Mouse (Mus musculus) midbrain, embryonic 10.5 days (tissue): ENCODE measurements around the gene Gabbr1. TPM values are rescaled to one million over a fixed set of nuclear protein-coding genes. Genes with fewer than 3 reads are reported as not detected.
"Not testable (repeated sequence)": the region's sequence is repeated elsewhere in the genome, so short reads cannot be mapped to it uniquely, and the experiment has no call there.

Experiments
- DNase-seq: peaks from one replicate; pipeline ENCODE4 v3.0.0-alpha.2; 2017; ENCODE audit warnings: low spot score
- H3K27ac ChIP-seq: fragments of 300-500 bp; sonication (generic); replicated peaks from 2 replicates; pipeline ENCODE4 v1.5.1; 2016; ENCODE audit warnings: mild to moderate bottlenecking
- H3K27me3 ChIP-seq: fragments of 300-500 bp; sonication (generic); 2 replicates; pipeline ENCODE4 v1.6.1; 2016; ENCODE audit warnings: low read depth, mild to moderate bottlenecking; ENCODE audit not compliant: poor library complexity, severe bottlenecking
- H3K36me3 ChIP-seq: fragments of 300-500 bp; sonication (generic); 2 replicates; pipeline ENCODE4 v1.6.1; 2016; ENCODE audit warnings: mild to moderate bottlenecking, moderate library complexity
- H3K4me1 ChIP-seq: fragments of 300-500 bp; sonication (generic); 2 replicates; pipeline ENCODE4 v1.6.1; 2016
- H3K4me3 ChIP-seq: fragments of 300-500 bp; sonication (generic); 2 replicates; pipeline ENCODE4 v1.5.1; 2016; ENCODE audit warnings: mild to moderate bottlenecking, moderate library complexity
- H3K9me3 ChIP-seq: fragments of 300-500 bp; sonication (generic); replicated peaks from 2 replicates; pipeline ENCODE4 v1.6.1; 2016; ENCODE audit warnings: mild to moderate bottlenecking
- WGBS: fragments of 180-500 bp; shearing (Covaris S2); methylation state at CpG from one replicate; pipeline ENCODE4 v1.1.7; 2016; 5-methylcytosine and 5-hydroxymethylcytosine counted together
- polyA plus RNA-seq: library from polyadenylated mRNA; unstranded; fragments of >200 nt; fragmentation: Nextera tagmentation; extraction: Ambion mirVana; gene quantifications from 2 replicates; pipeline ENCODE4 v1.2.1, GENCODE M21; 2016

Gene Gabbr1
- polyA plus RNA-seq, 1 experiment from 2014 or later = 7.9 TPM

GRCm38 (mm10) chr17:37019242-37019641 lies 26.5 kb upstream of the Gabbr1 start:
- H3K27me3 ChIP-seq, DNase-seq, H3K9me3 ChIP-seq, H3K4me3 ChIP-seq, H3K27ac ChIP-seq, H3K36me3 ChIP-seq, H3K4me1 ChIP-seq: not testable (repeated sequence)
- 93% methylated on average over 5 of the region's 5 CpGs for WGBS

- H3K4me3 ChIP-seq = no peak within 1 kb of the TSS
- H3K4me1 ChIP-seq = peaks cover 2% of the 10 kb centered on the region; the same call in 1 of the 2 replicates
- DNase-seq = no peak
- no peaks in the 10 kb centered on the region for H3K9me3 ChIP-seq
- no peaks in the 10 kb centered on the region for H3K36me3 ChIP-seq
- H3K27me3 ChIP-seq = no peaks in the 10 kb centered on the region
- no peak within 1 kb of the TSS for H3K27ac ChIP-seq
- WGBS = 77% methylated on average over 9 of the region's 9 CpGs
These were observed 22.9 kb upstream of the Gabbr1 start, which contains the start of gene Mog for GRCm38 (mm10) chr17:37022628-37023576. Gene Mog, minus strand, starts transcription at chr17:37023398.

GRCm38 (mm10) chr17:37026425-37026824 lies 19.3 kb upstream of the Gabbr1 start:
- Histone ChIP-seq H3K9me3 (no peaks in the 10 kb centered on the region), H3K27ac (no peak overlapping the region), H3K36me3 (no peaks in the 10 kb centered on the region), H3K27me3 (no peaks in the 10 kb centered on the region), H3K4me1 (peaks cover 12% of the 10 kb centered on the region), H3K4me3 (no peak overlapping the region)
- WGBS = 82% methylated on average over 2 of the region's 2 CpGs
- no peak for DNase-seq

- no peak overlapping the region for H3K4me3 ChIP-seq
- peaks cover 12% of the 10 kb centered on the region for H3K4me1 ChIP-seq
- DNase-seq = no peak
- WGBS = 95% methylated on average over 4 of the region's 4 CpGs
- H3K36me3 ChIP-seq = no peaks in the 10 kb centered on the region
- H3K27ac ChIP-seq = peak overlapping the region; percentile 91
- H3K27me3 ChIP-seq = no peaks in the 10 kb centered on the region
- H3K9me3 ChIP-seq = no peaks in the 10 kb centered on the region
These were observed 18.3 kb upstream of the Gabbr1 start for GRCm38 (mm10) chr17:37027486-37027885.

- Histone ChIP-seq H3K36me3 (no peaks in the 10 kb centered on the region), H3K27ac (peak overlapping the region; percentile 91), H3K4me1 (peaks cover 12% of the 10 kb centered on the region), H3K9me3 (no peaks in the 10 kb centered on the region), H3K27me3 (no peaks in the 10 kb centered on the region), H3K4me3 (peak overlapping the region; percentile 54)
- DNase-seq = no peak
- 6% methylated on average over 10 of the region's 10 CpGs for WGBS
These were observed 17.6 kb upstream of the Gabbr1 start for GRCm38 (mm10) chr17:37028212-37028611.

- peak; percentile 97 for DNase-seq
- Histone ChIP-seq H3K4me3 (peak overlapping the region; percentile 54), H3K4me1 (peaks cover 12% of the 10 kb centered on the region), H3K9me3 (no peaks in the 10 kb centered on the region), H3K36me3 (no peaks in the 10 kb centered on the region), H3K27me3 (no peaks in the 10 kb centered on the region), H3K27ac (peak overlapping the region; percentile 91)
- WGBS = 0% methylated on average over 14 of the region's 14 CpGs
These were observed 17.1 kb upstream of the Gabbr1 start for GRCm38 (mm10) chr17:37028683-37029120.

GRCm38 (mm10) chr17:37029162-37029561 lies 16.6 kb upstream of the Gabbr1 start:
- no peaks in the 10 kb centered on the region for H3K36me3 ChIP-seq
- H3K4me1 ChIP-seq = peaks cover 12% of the 10 kb centered on the region
- H3K4me3 ChIP-seq = peak overlapping the region; percentile 54
- WGBS = 70% methylated on average over 8 of the region's 8 CpGs
- H3K9me3 ChIP-seq = no peaks in the 10 kb centered on the region
- no peaks in the 10 kb centered on the region for H3K27me3 ChIP-seq
- peak overlapping the region; percentile 91 for H3K27ac ChIP-seq
- DNase-seq = no peak

GRCm38 (mm10) chr17:37039127-37039894 lies 6.5 kb upstream of the Gabbr1 start:
- no peak for DNase-seq
- H3K27ac ChIP-seq = no peak overlapping the region
- no peaks in the 10 kb centered on the region for H3K4me1 ChIP-seq
- no peaks in the 10 kb centered on the region; the same call in 1 of the 2 replicates for H3K27me3 ChIP-seq
- H3K4me3 ChIP-seq = no peak overlapping the region
- WGBS = 74% methylated on average over 2 of the region's 2 CpGs
- H3K36me3 ChIP-seq = no peaks in the 10 kb centered on the region
- H3K9me3 ChIP-seq = no peaks in the 10 kb centered on the region

GRCm38 (mm10) chr17:37044651-37045244 lies 1.0 kb upstream of the Gabbr1 start:
- H3K4me1 ChIP-seq = peaks cover 40% of the 10 kb centered on the region
- peak overlapping the region; percentile 92 for H3K4me3 ChIP-seq
- peaks cover 30% of the 10 kb centered on the region for H3K27me3 ChIP-seq
- no peaks in the 10 kb centered on the region for H3K36me3 ChIP-seq
- peak overlapping the region; percentile 96 for H3K27ac ChIP-seq
- no peaks in the 10 kb centered on the region for H3K9me3 ChIP-seq
- no peak for DNase-seq
- 84% methylated on average over 7 of the region's 7 CpGs for WGBS

- whole genome bisulfite sequencing = under 1% methylated on average over 51 of the region's 58 CpGs
- H3K36me3 ChIP-seq = no peaks in the 10 kb centered on the region
- peaks cover 58% of the 10 kb centered on the region for H3K4me1 ChIP-seq
- DNase-seq = peak; percentile 76
- peak overlapping the region; percentile 96 for H3K27ac ChIP-seq
- peaks cover 32% of the 10 kb centered on the region for H3K27me3 ChIP-seq
- no peaks in the 10 kb centered on the region for H3K9me3 ChIP-seq
- peak overlapping the region; percentile 92 for H3K4me3 ChIP-seq
These were observed 746 bp downstream of the Gabbr1 start for GRCm38 (mm10) chr17:37046312-37047112.

GRCm38 (mm10) chr17:37047332-37047976 lies 1.7 kb downstream of the Gabbr1 start:
- no peak overlapping the region; the same call in 1 of the 2 replicates for H3K27ac ChIP-seq
- H3K27me3 ChIP-seq = peaks cover 32% of the 10 kb centered on the region
- no peaks in the 10 kb centered on the region for H3K36me3 ChIP-seq
- peak overlapping the region; percentile 92 for H3K4me3 ChIP-seq
- 12% methylated on average over 19 of the region's 19 CpGs for WGBS
- peaks cover 63% of the 10 kb centered on the region for H3K4me1 ChIP-seq
- peak; percentile 15 for DNase-seq
- H3K9me3 ChIP-seq = no peaks in the 10 kb centered on the region
